Mouse (Mus musculus) G1E (cell line): Measurements from ENCODE around the gene Ptpn14.

Experiments used
- CTCF ChIP-seq: IDR thresholded peaks from 2 replicates; pipeline ENCODE4 v1.5.1; 2012; ENCODE audit warnings: low read depth, low read length, inconsistent platforms, mixed read lengths
- GATA1 ChIP-seq: IDR thresholded peaks from 2 replicates; pipeline ENCODE4 v1.6.1; 2012; ENCODE audit warnings: borderline replicate concordance, low read length, inconsistent platforms, mixed read lengths
- TAL1 ChIP-seq: conservative IDR thresholded peaks from 2 replicates; pipeline ENCODE4 v1.6.1; 2012; ENCODE audit warnings: low read depth, low read length, inconsistent platforms, mixed read lengths

DNA sequence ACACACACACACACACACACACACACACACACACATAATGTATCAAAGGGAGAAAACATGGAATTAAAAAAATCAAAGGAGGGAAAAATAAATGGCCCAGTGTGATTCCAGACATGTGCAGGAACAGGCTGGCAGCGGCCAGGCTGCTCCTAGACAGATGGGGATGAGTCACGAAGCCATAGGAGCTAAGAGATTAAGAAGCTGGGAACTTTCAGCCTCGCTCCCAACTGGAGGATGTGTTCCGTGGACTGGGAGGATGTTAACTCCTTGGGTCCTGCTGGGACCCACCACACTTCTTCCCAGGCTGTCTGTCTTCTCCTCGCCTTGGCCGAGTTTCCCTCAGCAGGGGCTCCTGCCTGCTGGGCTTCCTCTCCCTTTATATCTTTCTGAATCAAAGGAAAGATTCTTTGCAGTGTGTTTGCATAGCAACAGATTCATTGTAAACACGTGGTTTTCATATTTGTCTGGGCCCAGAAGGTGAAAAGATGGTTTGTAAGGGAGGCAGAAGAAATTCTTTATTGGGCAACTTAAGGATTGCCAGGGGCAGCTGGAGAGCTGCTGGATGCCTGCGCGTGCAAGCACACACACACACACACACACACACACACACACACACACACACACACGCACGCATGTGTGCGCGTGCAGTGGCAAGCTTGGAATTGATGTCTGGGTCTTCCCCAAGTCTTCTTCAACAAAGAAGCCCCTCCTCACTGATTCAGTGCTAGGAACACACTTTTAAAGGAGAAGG lies 72.3 kb downstream of the Ptpn14 start:
- TF ChIP-seq CTCF (no peak), TAL1 (no peak), GATA1 (no peak)
